Mouse (Mus musculus) forelimb bud, embryonic 11.5 days (tissue): ENCODE results near the gene Six2.
A peak's percentile ranks its signal among the peaks of the same experiment; 100 is the strongest.

ENCODE experiments used
- DNase-seq: peaks from one replicate; pipeline ENCODE4 v3.0.0-alpha.2; 2012; ENCODE audit warnings: low read depth, low spot score

Gene Six2

GRCm38 (mm10) chr17:85688236-85688910 is at the start of gene Six2:
Gene Six2 (minus strand): TSS chr17:85688274.
- peak; percentile 94 for DNase-seq

- DNase-seq = peak; percentile 86
Observed at GRCm38 (mm10) chr17:85737090-85737780, 49.2 kb upstream of the Six2 start.

- no peak for DNase-seq
Observed at GRCm38 (mm10) chr17:85731329-85731728, 43.3 kb upstream of the Six2 start.

- DNase-seq = no peak
Observed at GRCm38 (mm10) chr17:85730231-85731015, 42.3 kb upstream of the Six2 start.

GRCm38 (mm10) chr17:85728071-85728718 is 40.1 kb upstream of the Six2 start:
- no peak for DNase-seq

- no peak for DNase-seq
Observed at GRCm38 (mm10) chr17:85725988-85726387, 37.9 kb upstream of the Six2 start.

- no peak for DNase-seq
Observed at GRCm38 (mm10) chr17:85723166-85723565, 35.1 kb upstream of the Six2 start.

- peak; percentile 46 for DNase-seq
Observed at GRCm38 (mm10) chr17:85717266-85717665, 29.2 kb upstream of the Six2 start.

GRCm38 (mm10) chr17:85715784-85716183 is 27.7 kb upstream of the Six2 start:
- DNase-seq = no peak

- no peak for DNase-seq
Observed at GRCm38 (mm10) chr17:85714370-85714769, 26.3 kb upstream of the Six2 start.

GRCm38 (mm10) chr17:85712874-85713273 is 24.8 kb upstream of the Six2 start:
- DNase-seq = no peak

- peak; percentile 17 for DNase-seq
Observed at GRCm38 (mm10) chr17:85704369-85705260, 16.5 kb upstream of the Six2 start.

- DNase-seq = no peak
Observed at GRCm38 (mm10) chr17:85700028-85700427, 12.0 kb upstream of the Six2 start.

GRCm38 (mm10) chr17:85698643-85699042 is 10.6 kb upstream of the Six2 start:
- DNase-seq = no peak

GRCm38 (mm10) chr17:85697976-85698375 is 9.9 kb upstream of the Six2 start:
- DNase-seq = no peak

GRCm38 (mm10) chr17:85694499-85694898 is 6.4 kb upstream of the Six2 start:
- no peak for DNase-seq

GRCm38 (mm10) chr17:85693101-85693500 is 5.0 kb upstream of the Six2 start:
- DNase-seq = peak; percentile 29

GRCm38 (mm10) chr17:85692594-85692993 is 4.5 kb upstream of the Six2 start:
- DNase-seq = peak; percentile 33

- peak; percentile 40 for DNase-seq
Observed at GRCm38 (mm10) chr17:85691701-85692536, 3.8 kb upstream of the Six2 start.

GRCm38 (mm10) chr17:85690969-85691335 is 2.9 kb upstream of the Six2 start:
- peak; percentile 23 for DNase-seq
